11 mouse cellular contexts compared by ENCODE assay signal in genomic region chr13:53919851-53920381, GRCm38 (mm10).
DNase-seq lines count a peak whose midpoint lies in the region; ATAC-seq and TF ChIP-seq lines count a peak whose summit lies in the region.
"Had no signal": no experiment of that assay in that cellular context is flagged by ENCODE, and none has a peak within 500 bp of the region (broad histone marks: within the 10 kb centered on the region; RNA-seq: fewer than 3 reads in every experiment).

No protein-coding gene starts in this region.

- H3K4me3 ChIP-seq in kidney, embryonic 15.5 days (replicated peaks), result no peak overlapping the region
- H3K4me3 ChIP-seq in MEL (ENCODE audit: control insufficient read depth in 1 of 2, insufficient read depth in 1 of 2, low read depth in 2 of 2, low read length in 2 of 2), result no peak overlapping the region
- no peak overlapping the region for H3K4me3 ChIP-seq in intestine, embryonic 15.5 days (replicated peaks)
- H3K4me3 ChIP-seq: erythroblast, embryonic 14.5 days; midbrain, embryonic 10.5 days had no signal

- H3K9me3 ChIP-seq in kidney, embryonic 15.5 days (replicated peaks), result no peaks in the 10 kb centered on the region
- H3K9me3 ChIP-seq in MEL (replicated peaks; ENCODE audit: insufficient read depth, low read length), result no peaks in the 10 kb centered on the region
- no peaks in the 10 kb centered on the region for H3K9me3 ChIP-seq in intestine, embryonic 15.5 days
- H3K9me3 ChIP-seq: midbrain, embryonic 10.5 days had no signal

- no peak for DNase-seq in kidney, postnatal 4 days
- DNase-seq in 3T3-L1 (ENCODE audit: low read depth, low spot score), result peak; percentile 11
- peak; percentile 1 for DNase-seq in MEL (ENCODE audit: low read depth, low spot score)
- DNase-seq in layer of hippocampus, postnatal 14 days (ENCODE audit: low spot score in 2 of 2), result no peak
- DNase-seq in spleen, postnatal 4 days (ENCODE audit: low spot score in 2 of 2), result no peak
- DNase-seq: cerebellum, adult 11-12 months; kidney, postnatal 25 days had no signal

- no peak for TF ChIP-seq RAD21 in MEL (IDR thresholded peaks at IDR 0.05; ENCODE audit: low read depth, low read length)

- no peak for ATAC-seq in kidney, embryonic 15.5 days (replicated peaks; ENCODE audit: low FRiP score)
- peak; percentile 95 for ATAC-seq in intestine, embryonic 15.5 days

- H3K27ac ChIP-seq in kidney, embryonic 15.5 days, result peak overlapping the region; percentile 61
- H3K27ac ChIP-seq in MEL (ENCODE audit: control insufficient read depth, low read depth, low read length), result no peak overlapping the region
- H3K27ac ChIP-seq in intestine, embryonic 15.5 days, result 0 out of 2 replicates have a peak overlapping the region, but pooled peaks have one; percentile 9
- H3K27ac ChIP-seq: midbrain, embryonic 10.5 days had no signal

- H3K79me2 ChIP-seq in MEL (ENCODE audit: control insufficient read depth, insufficient read depth, low read length, poor library complexity), result no peaks in the 10 kb centered on the region

- 21% methylated on average over 5 of the region's 5 CpGs for WGBS in kidney, embryonic 15.5 days
- WGBS in intestine, embryonic 15.5 days, result 22% methylated on average over 5 of the region's 5 CpGs

- no peak overlapping the region for H3K4me2 ChIP-seq in kidney, embryonic 15.5 days
- H3K4me2 ChIP-seq in intestine, embryonic 15.5 days (replicated peaks), result no peak overlapping the region

- no peaks in the 10 kb centered on the region for H3K36me3 ChIP-seq in kidney, embryonic 15.5 days
- H3K36me3 ChIP-seq in MEL (ENCODE audit: control insufficient read depth in 1 of 2, insufficient read depth in 2 of 2, low read length in 2 of 2), result no peaks in the 10 kb centered on the region
- H3K36me3 ChIP-seq in intestine, embryonic 15.5 days, result no peaks in the 10 kb centered on the region
- H3K36me3 ChIP-seq: midbrain, embryonic 10.5 days had no signal

- TF ChIP-seq POLR2A in MEL (IDR thresholded peaks at IDR 0.05; ENCODE audit: control insufficient read depth in 1 of 2, insufficient read depth in 1 of 2, low read depth in 1 of 2, low read length in 2 of 2, poor library complexity in 1 of 2), result no peak

- peaks cover 13% of the 10 kb centered on the region for H3K4me1 ChIP-seq in kidney, embryonic 15.5 days
- no peaks in the 10 kb centered on the region for H3K4me1 ChIP-seq in MEL (ENCODE audit: control insufficient read depth in 1 of 2, insufficient read depth in 2 of 2, low read length in 2 of 2)
- 0 out of 2 replicates have a peak, but pooled peaks cover 2% of the 10 kb centered on the region for H3K4me1 ChIP-seq in intestine, embryonic 15.5 days (replicated peaks)
- H3K4me1 ChIP-seq: midbrain, embryonic 10.5 days had no signal

- TF ChIP-seq EP300 in MEL (IDR thresholded peaks at IDR 0.05; ENCODE audit: low read depth in 1 of 2, low read length in 2 of 2), result no peak

- no peaks in the 10 kb centered on the region for H3K27me3 ChIP-seq in kidney, embryonic 15.5 days
- H3K27me3 ChIP-seq in MEL (ENCODE audit: control insufficient read depth in 1 of 2, insufficient read depth in 2 of 2, low read length in 2 of 2), result no peaks in the 10 kb centered on the region
- no peaks in the 10 kb centered on the region for H3K27me3 ChIP-seq in intestine, embryonic 15.5 days (replicated peaks)

- no peak for TF ChIP-seq CTCF in MEL (IDR thresholded peaks at IDR 0.05 in 2 of 3, conservative IDR thresholded peaks at IDR 0.05 in 1 of 3; ENCODE audit: control insufficient read depth in 1 of 3, insufficient read depth in 1 of 3, low read depth in 2 of 3, low read length in 3 of 3, poor library complexity in 1 of 3, severe bottlenecking in 1 of 3)

- no peak overlapping the region for H3K9ac ChIP-seq in kidney, embryonic 15.5 days
- no peak overlapping the region for H3K9ac ChIP-seq in MEL (ENCODE audit: control insufficient read depth, low read depth, low read length, poor library complexity, severe bottlenecking)
- H3K9ac ChIP-seq in intestine, embryonic 15.5 days, result no peak overlapping the region

TF ChIP-seq in MEL, 35 proteins besides CTCF, POLR2A, EP300 and RAD21:
- TF ChIP-seq E2F4 (IDR thresholded peaks at IDR 0.05; ENCODE audit: borderline replicate concordance, low read depth, low read length), result no peak

Comparison
In these comparisons a context has a peak if more than half of its experiments do, and no peak if none do; other contexts are left out.
1. DNase-seq: peak in 3T3-L1 (single experiment) and MEL (single experiment); none in kidney, postnatal 4 days (0 of 2), layer of hippocampus, postnatal 14 days (0 of 2) and spleen, postnatal 4 days (0 of 2).